Mouse (Mus musculus) lung, adult 18-20 months (tissue): ENCODE data around the gene H2al1h.
"Not testable (repeated sequence)": the region's sequence is repeated elsewhere in the genome, so short reads cannot be mapped to it uniquely, and the experiment has no call there.

Experiments used
- DNase-seq, 2 experiments: peaks; one replicate each; pipeline ENCODE4 v3.0.0; 2022; ENCODE audit warnings: mixed read lengths in 2 of 2

The H2al1h gene

GRCm38 (mm10) chrX:11321192-11321591 is at the start of gene H2al1h:
Gene H2al1h, plus strand, starts transcription at chrX:11321492.
- DNase-seq: not testable (repeated sequence)

- no peak for DNase-seq
These were observed 48.1 kb upstream of the H2al1h start for GRCm38 (mm10) chrX:11273190-11273589.

- DNase-seq: no peak
These were observed 44.2 kb upstream of the H2al1h start for GRCm38 (mm10) chrX:11277083-11277482.

- no peak for DNase-seq
These were observed 40.6 kb upstream of the H2al1h start for GRCm38 (mm10) chrX:11280741-11281140.

- peak; percentile 20 to 49 for DNase-seq
These were observed 32.9 kb upstream of the H2al1h start for GRCm38 (mm10) chrX:11288306-11288882.

GRCm38 (mm10) chrX:11289244-11289643 is 32.0 kb upstream of the H2al1h start:
- no peak for DNase-seq

GRCm38 (mm10) chrX:11298957-11299356 is 22.3 kb upstream of the H2al1h start, which contains the start of gene H2al1a:
Gene H2al1a, plus strand, starts transcription at chrX:11299257.
- DNase-seq: not testable (repeated sequence)

GRCm38 (mm10) chrX:11302132-11302531 is 19.2 kb upstream of the H2al1h start, which contains the start of gene H2al1b:
Gene H2al1b, plus strand, starts transcription at chrX:11302432.
- not testable (repeated sequence) for DNase-seq

- not testable (repeated sequence) for DNase-seq
These were observed 15.9 kb upstream of the H2al1h start, which contains the start of gene H2al1c for GRCm38 (mm10) chrX:11305355-11305754. Gene H2al1c, plus strand, starts transcription at chrX:11305655.

GRCm38 (mm10) chrX:11308524-11308923 is 12.8 kb upstream of the H2al1h start, which contains the start of gene H2al1d:
Gene H2al1d, plus strand, starts transcription at chrX:11308824.
- not testable (repeated sequence) for DNase-seq

GRCm38 (mm10) chrX:11311634-11312033 is 9.7 kb upstream of the H2al1h start, which contains the start of gene H2al1e:
Gene H2al1e, plus strand, starts transcription at chrX:11311934.
- DNase-seq: not testable (repeated sequence)

GRCm38 (mm10) chrX:11314858-11315257 is 6.4 kb upstream of the H2al1h start, which contains the start of gene H2al1f:
Gene H2al1f, plus strand, starts transcription at chrX:11315158.
- not testable (repeated sequence) for DNase-seq

GRCm38 (mm10) chrX:11317956-11318355 is 3.3 kb upstream of the H2al1h start, which contains the start of gene H2al1g:
Gene H2al1g, plus strand, starts transcription at chrX:11318256.
- DNase-seq: not testable (repeated sequence)

- not testable (repeated sequence) for DNase-seq
These were observed 3.1 kb downstream of the H2al1h start, which contains the start of gene H2al1i for GRCm38 (mm10) chrX:11324359-11324758. Gene H2al1i, plus strand, starts transcription at chrX:11324659.

GRCm38 (mm10) chrX:11327522-11327921 is 6.2 kb downstream of the H2al1h start, which contains the start of gene H2al1j:
Gene H2al1j, plus strand, starts transcription at chrX:11327822.
- not testable (repeated sequence) for DNase-seq

GRCm38 (mm10) chrX:11345762-11346161 is 24.5 kb downstream of the H2al1h start:
- peak in 1 of 2 experiments; percentile 10 for DNase-seq

GRCm38 (mm10) chrX:11346756-11347155 is 25.5 kb downstream of the H2al1h start:
- no peak for DNase-seq

- no peak for DNase-seq
These were observed 39.5 kb downstream of the H2al1h start for GRCm38 (mm10) chrX:11360823-11361222.

GRCm38 (mm10) chrX:11361261-11361660 is 40.0 kb downstream of the H2al1h start:
- no peak for DNase-seq

- no peak for DNase-seq
These were observed 42.6 kb downstream of the H2al1h start for GRCm38 (mm10) chrX:11363890-11364289.

- no peak for DNase-seq
These were observed 43.9 kb downstream of the H2al1h start for GRCm38 (mm10) chrX:11365151-11365550.
